In the genomic region with DNA sequence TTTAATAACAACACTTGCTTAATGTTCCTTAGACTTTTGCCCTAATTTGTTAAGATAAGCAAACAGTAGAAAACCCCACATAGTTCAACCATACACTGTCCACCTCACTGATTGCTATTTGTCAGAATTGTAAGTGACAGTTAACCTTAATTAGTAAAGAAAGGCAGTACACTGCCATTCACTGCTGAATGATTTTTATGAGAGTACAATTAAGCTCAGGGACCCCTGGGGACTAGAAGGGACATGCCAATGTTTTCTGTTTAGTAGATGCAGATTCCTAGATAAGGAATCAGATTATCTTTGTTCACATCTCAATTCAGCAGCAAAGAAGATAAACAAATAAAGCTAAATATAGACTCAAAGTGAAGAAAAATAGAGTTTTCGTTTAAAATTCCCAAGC, we compare ENCODE assay signal across 18 mouse cellular contexts. TPM values are rescaled to one million over a fixed set of nuclear protein-coding genes. Genes with fewer than 3 reads are reported as not detected.
DNase-seq lines count a peak whose midpoint lies in the region; ATAC-seq and TF ChIP-seq lines count a peak whose summit lies in the region.
"Had no signal": no experiment of that assay in that cellular context is flagged by ENCODE, and none has a peak within 500 bp of the region (broad histone marks: within the 10 kb centered on the region; RNA-seq: fewer than 3 reads in every experiment).

No protein-coding gene starts in this region.

- DNase-seq in kidney, adult 2 months: peak; percentile 31
- DNase-seq in midbrain, postnatal 0 days (ENCODE audit: low spot score): peak; percentile 19
- DNase-seq in midbrain, embryonic 10.5 days (ENCODE audit: low spot score): no peak
- peak; percentile 2 for DNase-seq in brain, embryonic 14.5 days (ENCODE audit: low read depth)
- DNase-seq in layer of hippocampus, adult 2 months (ENCODE audit: low spot score in 2 of 2): no peak
- DNase-seq: adrenal gland, postnatal 10 days; cerebellum, adult 18-20 months; cerebellum, adult 9-11 months; embryo, embryonic 11 days; gastrocnemius, postnatal 25 days had no signal

- TF ChIP-seq POLR2A in kidney, adult 2 months (IDR thresholded peaks at IDR 0.05; ENCODE audit: low read depth, low read length): no peak
- TF ChIP-seq POLR2A in brain, embryonic 14.5 days (IDR thresholded peaks at IDR 0.05; ENCODE audit: borderline replicate concordance, extremely low read depth, insufficient read depth, insufficient read length, poor library complexity, severe bottlenecking): no peak

- H3K4me3 ChIP-seq in kidney, adult 2 months (ENCODE audit: insufficient read depth, low read depth, low read length): no peak overlapping the region
- H3K4me3 ChIP-seq in kidney, embryonic 14.5 days (ENCODE audit: low read length): no peak overlapping the region
- H3K4me3 ChIP-seq in midbrain, postnatal 0 days (ENCODE audit: low read depth, low read length): no peak overlapping the region
- no peak overlapping the region for H3K4me3 ChIP-seq in midbrain, embryonic 10.5 days
- H3K4me3 ChIP-seq in layer of hippocampus, adult 2 months: no peak overlapping the region
- H3K4me3 ChIP-seq: embryonic facial prominence, embryonic 12.5 days; forebrain, embryonic 12.5 days; heart, embryonic 12.5 days; hindbrain, embryonic 10.5 days had no signal

- no peaks in the 10 kb centered on the region for H3K36me3 ChIP-seq in kidney, adult 2 months (ENCODE audit: control insufficient read depth, insufficient read depth, low read length)
- no peaks in the 10 kb centered on the region for H3K36me3 ChIP-seq in kidney, embryonic 14.5 days (ENCODE audit: control insufficient read depth, insufficient read depth, low read length)
- no peaks in the 10 kb centered on the region for H3K36me3 ChIP-seq in midbrain, postnatal 0 days (ENCODE audit: insufficient read depth, low read length)
- no peaks in the 10 kb centered on the region for H3K36me3 ChIP-seq in midbrain, embryonic 10.5 days
- H3K36me3 ChIP-seq: embryonic facial prominence, embryonic 12.5 days; forebrain, embryonic 12.5 days; heart, embryonic 12.5 days; hindbrain, embryonic 10.5 days had no signal

- H3K9ac ChIP-seq in kidney, embryonic 14.5 days (ENCODE audit: low read depth, low read length): no peak overlapping the region
- H3K9ac ChIP-seq in midbrain, postnatal 0 days (replicated peaks; ENCODE audit: low read length, poor library complexity, severe bottlenecking): no peak overlapping the region
- H3K9ac ChIP-seq: embryonic facial prominence, embryonic 12.5 days; forebrain, embryonic 12.5 days; heart, embryonic 12.5 days; hindbrain, embryonic 14.5 days had no signal

- H3K27ac ChIP-seq in kidney, adult 2 months (ENCODE audit: insufficient read depth, low read depth, low read length): no peak overlapping the region
- no peak overlapping the region for H3K27ac ChIP-seq in kidney, embryonic 14.5 days (ENCODE audit: low read depth, low read length)
- H3K27ac ChIP-seq in midbrain, postnatal 0 days (ENCODE audit: low read depth, low read length): no peak overlapping the region
- no peak overlapping the region for H3K27ac ChIP-seq in midbrain, embryonic 10.5 days (replicated peaks)
- no peak overlapping the region for H3K27ac ChIP-seq in layer of hippocampus, adult 2 months
- H3K27ac ChIP-seq: embryonic facial prominence, embryonic 12.5 days; forebrain, embryonic 12.5 days; hindbrain, embryonic 10.5 days; hindbrain, embryonic 14.5 days had no signal

- H3K9me3 ChIP-seq in kidney, embryonic 14.5 days (ENCODE audit: control insufficient read depth, low read length): no peaks in the 10 kb centered on the region
- H3K9me3 ChIP-seq in midbrain, postnatal 0 days (ENCODE audit: low read length): no peaks in the 10 kb centered on the region
- H3K9me3 ChIP-seq in midbrain, embryonic 10.5 days (replicated peaks): no peaks in the 10 kb centered on the region
- H3K9me3 ChIP-seq: embryonic facial prominence, embryonic 12.5 days; forebrain, embryonic 12.5 days; heart, embryonic 12.5 days; hindbrain, embryonic 10.5 days had no signal

- WGBS in kidney, adult 2 months: 29% methylated on average over 1 of the region's 1 CpGs
- WGBS in kidney, embryonic 14.5 days: 76% methylated on average over 1 of the region's 1 CpGs
- 68% methylated on average over 1 of the region's 1 CpGs for WGBS in midbrain, postnatal 0 days
- WGBS in midbrain, embryonic 10.5 days: 78% methylated on average over 1 of the region's 1 CpGs

- H3K4me2 ChIP-seq in kidney, embryonic 14.5 days (replicated peaks; ENCODE audit: low read depth, low read length): no peak overlapping the region
- H3K4me2 ChIP-seq in midbrain, postnatal 0 days (ENCODE audit: low read depth, low read length, poor library complexity, severe bottlenecking): no peak overlapping the region
- H3K4me2 ChIP-seq: embryonic facial prominence, embryonic 12.5 days; forebrain, embryonic 12.5 days; heart, embryonic 12.5 days; hindbrain, embryonic 14.5 days had no signal

- no peak for ATAC-seq in kidney, embryonic 14.5 days (ENCODE audit: low FRiP score, low TSS enrichment)
- no peak for ATAC-seq in midbrain, postnatal 0 days (ENCODE audit: low FRiP score)
- ATAC-seq: forebrain, embryonic 16.5 days had no signal

- no peaks in the 10 kb centered on the region for H3K27me3 ChIP-seq in kidney, adult 2 months (replicated peaks; ENCODE audit: control insufficient read depth, insufficient read depth, low read length)
- H3K27me3 ChIP-seq in kidney, embryonic 14.5 days (ENCODE audit: control insufficient read depth, insufficient read depth, low read length): no peaks in the 10 kb centered on the region
- H3K27me3 ChIP-seq in midbrain, postnatal 0 days (ENCODE audit: insufficient read depth, low read length): no peaks in the 10 kb centered on the region
- no peaks in the 10 kb centered on the region for H3K27me3 ChIP-seq in midbrain, embryonic 10.5 days (ENCODE audit: low read depth, poor library complexity, severe bottlenecking)
- H3K27me3 ChIP-seq: CH12.LX; embryonic facial prominence, embryonic 12.5 days; forebrain, embryonic 12.5 days; heart, embryonic 12.5 days had no signal

- no peak for TF ChIP-seq CTCF in kidney, adult 2 months (conservative IDR thresholded peaks at IDR 0.05; ENCODE audit: insufficient read depth, insufficient read length, low read depth, low read length)
- no peak for TF ChIP-seq CTCF in midbrain, postnatal 0 days (IDR thresholded peaks at IDR 0.05)
- no peak for TF ChIP-seq CTCF in brain, embryonic 14.5 days (IDR thresholded peaks at IDR 0.05; ENCODE audit: borderline replicate concordance, extremely low read depth, insufficient read depth, insufficient read length)
- no peak for TF ChIP-seq CTCF in layer of hippocampus, adult 2 months (conservative IDR thresholded peaks at IDR 0.05)

- no peaks in the 10 kb centered on the region for H3K4me1 ChIP-seq in kidney, adult 2 months (ENCODE audit: control insufficient read depth, insufficient read depth, low read length)
- H3K4me1 ChIP-seq in kidney, embryonic 14.5 days (ENCODE audit: control insufficient read depth, insufficient read depth, low read length): no peaks in the 10 kb centered on the region
- H3K4me1 ChIP-seq in midbrain, postnatal 0 days (ENCODE audit: insufficient read depth, low read length): no peaks in the 10 kb centered on the region
- H3K4me1 ChIP-seq in midbrain, embryonic 10.5 days: no peaks in the 10 kb centered on the region
- H3K4me1 ChIP-seq: embryonic facial prominence, embryonic 12.5 days; forebrain, embryonic 12.5 days; heart, embryonic 12.5 days; hindbrain, embryonic 10.5 days had no signal

RNA-seq across cellular contexts. Expression of a gene that starts 30.0 kb away (rescaled TPM):
- 0.72 TPM in 2 replicates for polyA plus RNA-seq in kidney, adult 2 months (2012; rRNA removed)
- 1.1 and 1.4 TPM in 2 replicates for polyA plus RNA-seq in kidney, embryonic 14.5 days (2014; fragmentation: Nextera tagmentation; extraction: Ambion mirVana)
- total RNA-seq in midbrain, postnatal 0 days (2014; rRNA removed): 34.3 and 38.8 TPM in 2 replicates
- polyA plus RNA-seq in midbrain, postnatal 0 days (2015; fragmentation: Nextera tagmentation; extraction: Ambion mirVana): 14.3 and 14.6 TPM in 2 replicates
- polyA plus RNA-seq in midbrain, embryonic 10.5 days (2016; fragmentation: Nextera tagmentation; extraction: Ambion mirVana): 0.15 and 0.20 TPM in 2 replicates
- 0.69 and 1.5 TPM in 2 replicates for polyA plus RNA-seq in brain, embryonic 14.5 days (2012; rRNA removed)
- total RNA-seq in layer of hippocampus, adult 2 months (2021): 10 to 100 TPM in 1 of 2 experiments, 1 to 10 TPM in 1; 8.9 to 10.3 TPM

Comparison
In these comparisons a context has a peak if more than half of its experiments do, and no peak if none do; other contexts are left out.
1. DNase-seq: peak in kidney, adult 2 months (single experiment), midbrain, postnatal 0 days (single experiment) and brain, embryonic 14.5 days (single experiment); none in midbrain, embryonic 10.5 days (single experiment) and layer of hippocampus, adult 2 months (0 of 2).